Comparison of ENCODE assay signal across 27 mouse cellular contexts in genomic region chr11:43865298-43866165, GRCm38 (mm10). TPM values are rescaled to one million over a fixed set of nuclear protein-coding genes. Genes with fewer than 3 reads are reported as not detected.
DNase-seq lines count a peak whose midpoint lies in the region; ATAC-seq lines count a peak whose summit lies in the region.
"Had no signal": no experiment of that assay in that cellular context is flagged by ENCODE, and none has a peak within 500 bp of the region (broad histone marks: within the 10 kb centered on the region; RNA-seq: fewer than 3 reads in every experiment).

No protein-coding gene starts in this region.

- H3K36me3 ChIP-seq in heart, embryonic 10.5 days = no peaks in the 10 kb centered on the region
- no peaks in the 10 kb centered on the region for H3K36me3 ChIP-seq in heart, embryonic 16.5 days (ENCODE audit: control insufficient read depth, insufficient read depth)
- no peaks in the 10 kb centered on the region for H3K36me3 ChIP-seq in intestine, embryonic 15.5 days
- H3K36me3 ChIP-seq: embryonic facial prominence, embryonic 12.5 days; forebrain, embryonic 12.5 days; G1E; limb, embryonic 15.5 days; lung, embryonic 15.5 days; stomach, embryonic 15.5 days had no signal

- intact Hi-C loops in heart, postnatal 25 days (cut with DNase I) = no loop called here

- no peaks in the 10 kb centered on the region for H3K9me3 ChIP-seq in heart, embryonic 10.5 days
- no peaks in the 10 kb centered on the region for H3K9me3 ChIP-seq in heart, embryonic 16.5 days (replicated peaks; ENCODE audit: control insufficient read depth, low read length)
- no peaks in the 10 kb centered on the region for H3K9me3 ChIP-seq in intestine, embryonic 15.5 days
- H3K9me3 ChIP-seq: embryonic facial prominence, embryonic 12.5 days; forebrain, embryonic 12.5 days; G1E; limb, embryonic 15.5 days; lung, embryonic 15.5 days; stomach, embryonic 15.5 days had no signal

- H3K9ac ChIP-seq in heart, embryonic 16.5 days (ENCODE audit: low read length) = peak overlapping the region; percentile 26; the same call in 1 of the 2 replicates
- no peak overlapping the region for H3K9ac ChIP-seq in intestine, embryonic 15.5 days
- H3K9ac ChIP-seq: embryonic facial prominence, embryonic 12.5 days; forebrain, embryonic 12.5 days; limb, embryonic 15.5 days; liver, embryonic 14.5 days; lung, embryonic 15.5 days; stomach, embryonic 15.5 days had no signal

- WGBS in heart, embryonic 10.5 days = 57% methylated on average over 6 of the region's 6 CpGs
- 47% methylated on average over 6 of the region's 6 CpGs for WGBS in heart, embryonic 16.5 days
- WGBS in intestine, embryonic 15.5 days = 83% methylated on average over 6 of the region's 6 CpGs

- H3K4me3 ChIP-seq in heart, embryonic 10.5 days = no peak overlapping the region
- no peak overlapping the region for H3K4me3 ChIP-seq in heart, embryonic 16.5 days (ENCODE audit: low read length)
- no peak overlapping the region for H3K4me3 ChIP-seq in intestine, embryonic 15.5 days (replicated peaks)
- H3K4me3 ChIP-seq: embryonic facial prominence, embryonic 12.5 days; forebrain, embryonic 12.5 days; limb, embryonic 15.5 days; lung, embryonic 15.5 days; myocyte; stomach, embryonic 15.5 days had no signal

- H3K4me1 ChIP-seq in heart, embryonic 10.5 days = peaks cover 18% of the 10 kb centered on the region
- H3K4me1 ChIP-seq in heart, embryonic 16.5 days (ENCODE audit: control insufficient read depth, insufficient read depth, low read length) = peaks cover 18% of the 10 kb centered on the region
- no peaks in the 10 kb centered on the region for H3K4me1 ChIP-seq in intestine, embryonic 15.5 days (replicated peaks)
- H3K4me1 ChIP-seq: embryonic facial prominence, embryonic 12.5 days; forebrain, embryonic 12.5 days; limb, embryonic 15.5 days; lung, embryonic 15.5 days; stomach, embryonic 15.5 days had no signal

- H3K27me3 ChIP-seq in heart, embryonic 10.5 days (ENCODE audit: insufficient read depth, poor library complexity, severe bottlenecking) = no peaks in the 10 kb centered on the region
- H3K27me3 ChIP-seq in heart, embryonic 16.5 days (ENCODE audit: control insufficient read depth, insufficient read depth, low read length) = no peaks in the 10 kb centered on the region
- H3K27me3 ChIP-seq in intestine, embryonic 15.5 days (replicated peaks) = no peaks in the 10 kb centered on the region
- H3K27me3 ChIP-seq: CH12.LX; embryonic facial prominence, embryonic 12.5 days; forebrain, embryonic 12.5 days; limb, embryonic 15.5 days; lung, embryonic 15.5 days; Patski; stomach, embryonic 15.5 days had no signal

- ATAC-seq in heart, embryonic 16.5 days (replicated peaks; ENCODE audit: extremely low read depth, insufficient read depth, low FRiP score) = peak; percentile 88
- no peak for ATAC-seq in intestine, embryonic 15.5 days
- ATAC-seq: midbrain, embryonic 16.5 days; Patski had no signal

- H3K4me2 ChIP-seq in heart, embryonic 16.5 days (ENCODE audit: low read depth, low read length) = peak overlapping the region; percentile 24
- no peak overlapping the region for H3K4me2 ChIP-seq in intestine, embryonic 15.5 days (replicated peaks)
- H3K4me2 ChIP-seq: embryonic facial prominence, embryonic 12.5 days; forebrain, embryonic 12.5 days; limb, embryonic 15.5 days; lung, embryonic 15.5 days; stomach, embryonic 15.5 days had no signal

- peak; percentile 94 for DNase-seq in heart, adult 11 months
- DNase-seq in heart, postnatal 25 days (ENCODE audit: low spot score) = no peak
- no peak for DNase-seq in heart, embryonic 10.5 days (ENCODE audit: low spot score)
- no peak for DNase-seq in embryo, embryonic 10.5 days (ENCODE audit: low spot score)
- no peak for DNase-seq in adrenal gland, adult 8-10 months
- DNase-seq: cerebellum, adult 18-20 months; cerebellum, postnatal 14 days; kidney, adult 2 months; kidney, postnatal 10 days; left cerebral cortex, postnatal 4 days; lung, postnatal 36 days; thymus, adult 18-20 months; thymus, postnatal 4 days had no signal

- H3K27ac ChIP-seq in heart, embryonic 10.5 days = peak overlapping the region; percentile 62; the same call in 1 of the 2 replicates
- peak overlapping the region; percentile 91 for H3K27ac ChIP-seq in heart, embryonic 16.5 days (ENCODE audit: low read length)
- no peak overlapping the region for H3K27ac ChIP-seq in intestine, embryonic 15.5 days
- H3K27ac ChIP-seq: embryonic facial prominence, embryonic 12.5 days; forebrain, embryonic 12.5 days; limb, embryonic 15.5 days; liver, embryonic 14.5 days; lung, embryonic 15.5 days; stomach, embryonic 15.5 days had no signal

RNA-seq across cellular contexts. Expression of gene Adra1b, which starts 35.5 kb away (rescaled TPM):
- 10 to 100 TPM; 48.0 to 53.7 TPM for total RNA-seq in heart, postnatal 25 days (2021)
- 3.2 and 6.5 TPM in 2 replicates for polyA plus RNA-seq in heart, embryonic 10.5 days (2016; fragmentation: Nextera tagmentation; extraction: Ambion mirVana)
- polyA plus RNA-seq in heart, embryonic 16.5 days (2015; fragmentation: Nextera tagmentation; extraction: Ambion mirVana) = 6.0 and 8.0 TPM in 2 replicates
- 1 to 10 TPM; 3.7 to 6.2 (median 5.6) TPM for total RNA-seq in adrenal gland, adult 8-10 months (2022)
- polyA plus RNA-seq in intestine, embryonic 15.5 days (2015; fragmentation: Nextera tagmentation; extraction: Ambion mirVana) = 0.34 TPM in 2 replicates
- total RNA-seq: CH12.LX; megakaryocyte-erythroid progenitor cell, adult 5-6 weeks had no signal
- polyA plus RNA-seq: G1E had no signal
